Mouse (Mus musculus) heart, adult 2 months (tissue): ENCODE measurements around the gene Clic3. TPM values are rescaled to one million over a fixed set of nuclear protein-coding genes. Genes with fewer than 3 reads are reported as not detected.

Experiments used
- DNase-seq, 2 experiments: peaks; one replicate each; pipeline ENCODE4 v3.0.0; 2021
- H3K27ac ChIP-seq: fragments of 200-600 bp; 2 replicates; pipeline ENCODE4 v1.8.1; 2022
- H3K27me3 ChIP-seq: fragments of 200-500 bp; 2 replicates; pipeline ENCODE4 v1.6.1; 2012; ENCODE audit warnings: mild to moderate bottlenecking, low read length, inconsistent platforms, mixed read lengths; ENCODE audit not compliant: control insufficient read depth, insufficient read depth
- H3K36me3 ChIP-seq: fragments of 200-500 bp; 2 replicates; pipeline ENCODE4 v1.6.1; 2012; ENCODE audit warnings: low read length, inconsistent platforms; ENCODE audit not compliant: control insufficient read depth, insufficient read depth
- H3K4me1 ChIP-seq: fragments of 200-500 bp; 2 replicates; pipeline ENCODE4 v1.6.1; 2011; ENCODE audit warnings: low read length; ENCODE audit not compliant: control insufficient read depth, insufficient read depth
- H3K4me3 ChIP-seq: fragments of 200-600 bp; 2 replicates; pipeline ENCODE4 v1.8.1; 2022
- H3K79me2 ChIP-seq: fragments of 200-500 bp; replicated peaks from 2 replicates; pipeline ENCODE4 v1.6.1; 2012; ENCODE audit warnings: mild to moderate bottlenecking, inconsistent platforms, low read length, moderate library complexity, mixed read lengths; ENCODE audit not compliant: control insufficient read depth, insufficient read depth
- H3K9ac ChIP-seq: fragments of 200-500 bp; 2 replicates; pipeline ENCODE4 v1.6.1; 2012; ENCODE audit warnings: low read depth, mild to moderate bottlenecking, control low read depth, inconsistent platforms, low read length, mixed read lengths
- CTCF ChIP-seq: fragments of 200-600 bp; IDR thresholded peaks from 2 replicates; pipeline ENCODE4 v1.8.1; 2022; ENCODE audit warnings: antibody characterized with exemption, mild to moderate bottlenecking, moderate library complexity
- EP300 ChIP-seq: fragments of 200-500 bp; IDR thresholded peaks from 2 replicates; pipeline ENCODE4 v1.6.1; 2011; ENCODE audit warnings: low read depth, low read length, control low read depth; ENCODE audit not compliant: insufficient read depth
- POLR2A ChIP-seq: fragments of 200-500 bp; IDR thresholded peaks from 2 replicates; pipeline ENCODE4 v1.6.1; 2011; ENCODE audit warnings: mild to moderate bottlenecking, low read depth, low read length, control low read depth; ENCODE audit not compliant: insufficient read depth
- WGBS: fragments of 180-500 bp; shearing (Covaris S2); methylation state at CpG from one replicate; pipeline ENCODE4 v1.1.7; 2018; 5-methylcytosine and 5-hydroxymethylcytosine counted together
- intact Hi-C: fragments of 180-260 bp; cut with DNase I; formaldehyde crosslinking; loops from one replicate; pipeline ENCODE4 v1.15.1; 2025
- polyA plus RNA-seq: library from polyadenylated mRNA; depleted of rRNA; stranded (reverse); fragments of >200 nt; gene quantifications from 2 replicates; pipeline ENCODE4 v1.2.3, GENCODE M21; 2012
- total RNA-seq, 2 experiments: library from RNA; stranded (reverse); gene quantifications; 2 replicates each; pipeline ENCODE4 v1.2.3; 2021

The Clic3 gene
- total and polyA plus RNA-seq, 3 experiments, result 1.4 to 7.4 (median 1.8) TPM

DNA sequence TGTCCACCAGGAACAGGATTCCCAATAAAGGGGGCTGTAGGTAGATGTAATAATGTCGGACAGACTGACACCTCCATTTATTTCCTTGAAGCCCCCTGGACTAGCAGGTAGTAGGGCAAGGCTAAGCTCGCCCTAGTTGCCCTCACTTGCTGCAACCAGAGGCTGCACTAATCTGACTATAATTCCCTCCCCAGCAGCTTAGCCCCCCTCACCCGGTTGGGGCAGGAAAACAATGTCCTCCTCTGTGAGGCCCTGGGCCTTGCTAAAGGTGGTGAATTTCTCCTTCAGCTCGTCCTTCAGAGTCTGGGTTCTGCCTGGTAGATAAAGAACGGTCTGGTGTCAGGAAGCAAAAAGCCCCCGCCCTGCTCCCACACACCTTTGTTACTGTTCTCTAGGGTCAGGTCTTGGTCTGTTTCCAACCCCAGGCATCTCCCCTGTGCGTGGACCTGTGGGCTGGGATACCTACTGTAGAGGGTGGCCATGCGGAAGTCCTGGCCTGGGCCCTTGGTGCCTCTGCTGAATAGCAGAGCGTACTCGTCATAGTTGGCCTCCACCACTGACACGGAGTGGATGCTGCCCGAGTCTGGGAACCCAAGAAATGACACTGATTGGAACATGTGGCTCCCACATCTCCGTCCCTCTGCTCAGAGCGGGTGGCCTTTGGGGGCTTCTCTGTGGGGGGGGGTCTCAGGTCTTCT is 11.1 kb downstream of the Clic3 start:
- intact Hi-C loops, result no loop called here
- Histone ChIP-seq H3K4me3 (no peak overlapping the region), H3K4me1 (no peaks in the 10 kb centered on the region; the same call in 1 of the 2 replicates), H3K27ac (peak overlapping the region; percentile 20; the same call in 1 of the 2 replicates), H3K27me3 (no peaks in the 10 kb centered on the region), H3K36me3 (no peaks in the 10 kb centered on the region), H3K9ac (no peak overlapping the region), H3K79me2 (no peaks in the 10 kb centered on the region)
- TF ChIP-seq EP300 (no peak), POLR2A (no peak), CTCF (no peak)
- DNase-seq, result no peak
- WGBS, result 53% methylated on average over 14 of the region's 14 CpGs

DNA sequence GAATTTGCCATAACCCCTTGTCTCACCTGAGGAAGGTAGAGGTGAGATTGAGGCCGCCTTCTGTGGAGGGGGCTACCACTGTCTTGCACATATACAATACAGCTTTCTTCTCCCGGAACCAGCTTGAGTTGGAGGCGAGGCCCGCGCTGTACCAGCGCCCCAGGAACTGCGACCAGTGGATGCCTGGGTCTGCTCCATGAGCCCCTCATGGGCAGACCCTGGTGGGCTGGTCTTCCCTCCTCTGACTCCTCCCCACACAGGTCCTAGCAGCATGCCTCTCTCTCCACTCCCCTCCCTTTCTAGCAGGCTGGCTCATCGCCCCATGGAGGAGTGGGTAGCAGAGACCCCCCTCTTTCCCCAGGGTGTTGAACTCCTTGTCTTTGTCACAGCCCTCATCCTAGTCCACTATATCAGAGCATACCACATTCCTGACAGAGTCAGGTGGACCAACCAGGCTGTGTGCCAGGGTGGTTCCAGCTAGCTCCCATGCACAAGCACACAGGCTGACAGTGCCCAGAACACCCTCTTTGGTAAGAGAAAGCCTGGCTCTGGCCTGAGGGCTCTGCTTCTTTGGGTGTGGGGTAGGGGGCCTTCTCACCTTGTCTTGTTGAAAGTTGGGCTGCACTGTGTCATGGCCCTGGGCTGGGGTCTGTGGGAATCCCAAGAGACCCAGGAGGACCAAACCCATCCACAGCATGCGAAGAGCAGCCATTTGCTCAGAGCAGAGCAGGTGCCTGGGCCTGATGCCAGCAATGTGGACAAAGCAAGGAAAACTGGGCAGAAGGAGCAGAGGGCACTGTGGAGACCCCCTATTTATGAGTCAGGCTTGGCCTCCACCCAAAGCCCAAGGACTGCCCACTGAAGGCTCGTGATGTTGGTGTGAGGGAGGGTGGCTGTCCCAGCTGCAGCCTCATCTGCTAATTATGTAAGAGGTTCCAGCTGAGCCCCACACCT is 12.6 kb downstream of the Clic3 start:
- H3K79me2 ChIP-seq, result no peaks in the 10 kb centered on the region
- no peaks in the 10 kb centered on the region for H3K36me3 ChIP-seq
- no peaks in the 10 kb centered on the region for H3K27me3 ChIP-seq
- 69% methylated on average over 10 of the region's 10 CpGs for WGBS
- DNase-seq, result peak; percentile 53 to 68
- H3K9ac ChIP-seq, result peak overlapping the region; percentile 27; the same call in 1 of the 2 replicates
- intact Hi-C loops, result no loop called here
- H3K4me3 ChIP-seq, result no peak overlapping the region; the same call in 1 of the 2 replicates
- H3K4me1 ChIP-seq, result no peaks in the 10 kb centered on the region; the same call in 1 of the 2 replicates
- TF ChIP-seq POLR2A (0 out of 2 replicates have a peak, but pooled peaks have one; percentile 25), CTCF (no peak), EP300 (peak; percentile 69)
- peak overlapping the region; percentile 64 for H3K27ac ChIP-seq

- TF ChIP-seq EP300 (peak; percentile 90), CTCF (no peak)
- Histone ChIP-seq H3K4me1 (no peaks in the 10 kb centered on the region; the same call in 1 of the 2 replicates), H3K36me3 (no peaks in the 10 kb centered on the region), H3K4me3 (no peak within 1 kb of the TSS; the same call in 1 of the 2 replicates), H3K9ac (peak within 1 kb of the TSS; percentile 27; the same call in 1 of the 2 replicates), H3K27ac (peak within 1 kb of the TSS; percentile 64), H3K27me3 (no peaks in the 10 kb centered on the region), H3K79me2 (no peaks in the 10 kb centered on the region)
- WGBS, result 37% methylated on average over 6 of the region's 6 CpGs
- no peak for DNase-seq
- intact Hi-C loops, result no loop called here
These were observed 13.3 kb downstream of the Clic3 start, which contains the start of gene Ptgds for GRCm38 (mm10) chr2:25469969-25470368. Gene Ptgds (minus strand): TSS chr2:25470046.

DNA sequence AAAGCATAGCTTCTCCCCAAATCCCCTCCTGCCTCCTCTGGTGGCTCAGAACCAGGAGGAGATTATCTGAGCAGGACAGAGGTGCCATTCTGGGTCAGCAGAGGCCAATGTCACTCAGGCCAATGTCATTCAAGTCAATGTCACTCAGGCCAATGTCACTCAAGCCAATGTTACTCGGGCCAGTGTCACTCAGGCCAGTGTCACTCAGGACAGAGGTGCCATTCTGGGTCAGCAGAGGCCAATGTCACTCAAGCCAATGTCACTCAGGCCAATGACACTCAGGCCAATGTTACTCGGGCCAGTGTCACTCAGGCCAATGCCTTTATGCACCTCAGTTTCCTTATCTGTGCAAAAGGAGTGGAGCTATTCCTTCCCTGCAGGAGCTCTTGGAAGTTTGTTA is 15.9 kb downstream of the Clic3 start:
- intact Hi-C loops, result no loop called here
- Histone ChIP-seq H3K4me1 (no peaks in the 10 kb centered on the region; the same call in 1 of the 2 replicates), H3K9ac (no peak overlapping the region), H3K27ac (no peak overlapping the region), H3K27me3 (no peaks in the 10 kb centered on the region), H3K36me3 (no peaks in the 10 kb centered on the region), H3K79me2 (no peaks in the 10 kb centered on the region), H3K4me3 (no peak overlapping the region)
- TF ChIP-seq POLR2A (no peak), EP300 (no peak)
- WGBS, result 73% methylated on average over 2 of the region's 2 CpGs
- DNase-seq, result no peak

DNA sequence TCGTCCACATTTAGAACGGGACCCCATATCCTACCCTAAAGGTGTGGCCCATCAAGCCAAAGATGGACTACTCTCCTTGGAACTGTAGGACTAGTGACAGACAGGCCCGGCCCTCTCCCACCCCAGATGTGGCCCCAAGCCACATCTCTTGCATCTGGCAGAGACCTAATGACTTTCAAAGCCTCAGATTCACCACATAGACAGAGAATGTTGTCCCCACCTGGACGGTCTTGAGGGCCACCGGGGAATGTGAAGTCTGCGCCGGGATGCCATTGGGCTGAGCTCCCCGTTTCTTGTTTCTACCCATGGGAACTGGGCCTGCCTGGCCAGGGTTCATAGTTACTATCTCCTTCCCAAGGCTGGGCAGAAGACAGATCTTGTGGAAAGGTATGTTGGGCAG is 20.9 kb downstream of the Clic3 start:
- H3K79me2 ChIP-seq, result no peaks in the 10 kb centered on the region
- H3K4me1 ChIP-seq, result peaks cover 5% of the 10 kb centered on the region; the same call in 1 of the 2 replicates
- H3K27me3 ChIP-seq, result no peaks in the 10 kb centered on the region
- TF ChIP-seq CTCF, result no peak
- H3K36me3 ChIP-seq, result no peaks in the 10 kb centered on the region
- intact Hi-C loops, result no loop called here
- WGBS, result 84% methylated on average over 8 of the region's 8 CpGs
- H3K27ac ChIP-seq, result no peak overlapping the region
- no peak for DNase-seq
- H3K9ac ChIP-seq, result no peak overlapping the region
- H3K4me3 ChIP-seq, result no peak overlapping the region
